Mouse (Mus musculus) frontal cortex, postnatal 14 days (tissue): ENCODE measurements at regions not wholly inside any gene's neighbourhood (a gene's known extent, or its start where the extent isn't known, plus 50 kb on each side); places are given as distances from the start of the nearest gene placed in this dataset.

Experiments used
- DNase-seq, 2 experiments: peaks; one replicate each; pipeline ENCODE4 v3.0.0; 2022; ENCODE audit warnings: low spot score in 2 of 2

- DNase-seq: no peak
Measured at GRCm38 (mm10) chr13:48083807-48084206, 177.2 kb upstream of the Id4 start.

- DNase-seq: no peak
Measured at GRCm38 (mm10) chr13:48094275-48095035, 166.6 kb upstream of the Id4 start.

GRCm38 (mm10) chr13:48102156-48102555, 158.9 kb upstream of the Id4 start:
- DNase-seq: no peak

- no peak for DNase-seq
Measured at GRCm38 (mm10) chr13:48102576-48102975, 158.5 kb upstream of the Id4 start.

- no peak for DNase-seq
Measured at GRCm38 (mm10) chr13:48104766-48105165, 156.3 kb upstream of the Id4 start.

GRCm38 (mm10) chr13:48106946-48107345, 154.1 kb upstream of the Id4 start:
- no peak for DNase-seq

GRCm38 (mm10) chr13:48115890-48116289, 145.1 kb upstream of the Id4 start:
- no peak for DNase-seq

- DNase-seq: no peak
Measured at GRCm38 (mm10) chr13:48126582-48126981, 134.4 kb upstream of the Id4 start.

- peak; percentile 48 to 49 for DNase-seq
Measured at GRCm38 (mm10) chr13:48130724-48131123, 130.3 kb upstream of the Id4 start.

- DNase-seq: no peak
Measured at GRCm38 (mm10) chr13:48131681-48132080, 129.3 kb upstream of the Id4 start.

- DNase-seq: no peak
Measured at GRCm38 (mm10) chr13:48145976-48146375, 115.1 kb upstream of the Id4 start.

GRCm38 (mm10) chr13:48147061-48147460, 114.0 kb upstream of the Id4 start:
- no peak for DNase-seq

- DNase-seq: peak in 1 of 2 experiments; percentile 9
Measured at GRCm38 (mm10) chr13:48153248-48153647, 107.8 kb upstream of the Id4 start.

- DNase-seq: no peak
Measured at GRCm38 (mm10) chr13:48153684-48154413, 107.2 kb upstream of the Id4 start.

GRCm38 (mm10) chr13:48154414-48155105, 106.5 kb upstream of the Id4 start:
- no peak for DNase-seq

GRCm38 (mm10) chr13:48159020-48159910, 101.8 kb upstream of the Id4 start:
- DNase-seq: no peak

GRCm38 (mm10) chr13:48160161-48160560, 100.9 kb upstream of the Id4 start:
- DNase-seq: no peak

GRCm38 (mm10) chr13:48161339-48161738, 99.7 kb upstream of the Id4 start:
- DNase-seq: no peak

- DNase-seq: no peak
Measured at GRCm38 (mm10) chr13:48164586-48164985, 96.4 kb upstream of the Id4 start.

- no peak for DNase-seq
Measured at GRCm38 (mm10) chr13:48165838-48166237, 95.2 kb upstream of the Id4 start.

- DNase-seq: no peak
Measured at GRCm38 (mm10) chr13:48167976-48168375, 93.1 kb upstream of the Id4 start.
